Mouse (Mus musculus) liver, postnatal 0 days (tissue): ENCODE results near the gene Tmem95. TPM values are rescaled to one million over a fixed set of nuclear protein-coding genes. Genes with fewer than 3 reads are reported as not detected.
"Not testable (repeated sequence)": the region's sequence is repeated elsewhere in the genome, so short reads cannot be mapped to it uniquely, and the experiment has no call there.

ENCODE experiments used
- ATAC-seq: fragments of 200-750 bp; cut with Nextera tagmentation; 2 replicates; pipeline ENCODE4 v1.8.0; 2017; ENCODE audit warnings: mild to moderate bottlenecking, moderate library complexity
- DNase-seq: peaks from one replicate; pipeline ENCODE4 v3.0.0-alpha.2; 2016
- H3K27ac ChIP-seq: fragments of 300-500 bp; sonication (generic); 2 replicates; pipeline ENCODE4 v1.5.1; 2014; ENCODE audit warnings: antibody characterized with exemption, moderate library complexity, mild to moderate bottlenecking, low read depth
- H3K27me3 ChIP-seq: fragments of 300-500 bp; sonication (generic); 2 replicates; pipeline ENCODE4 v1.6.1; 2014; ENCODE audit warnings: low read length, control low read depth, mixed read lengths; ENCODE audit not compliant: insufficient read depth
- H3K36me3 ChIP-seq: fragments of 300-500 bp; sonication (generic); replicated peaks from 2 replicates; pipeline ENCODE4 v1.6.1; 2014; ENCODE audit warnings: mild to moderate bottlenecking, control low read depth, low read length, moderate library complexity, mixed read lengths; ENCODE audit not compliant: insufficient read depth
- H3K4me1 ChIP-seq: fragments of 300-500 bp; sonication (generic); 2 replicates; pipeline ENCODE4 v1.6.1; 2014; ENCODE audit warnings: antibody characterized with exemption, mild to moderate bottlenecking, control low read depth; ENCODE audit not compliant: insufficient read depth
- H3K4me2 ChIP-seq: fragments of 300-500 bp; sonication (generic); 2 replicates; pipeline ENCODE4 v1.6.1; 2014; ENCODE audit warnings: low read depth, mild to moderate bottlenecking, low read length, moderate library complexity, mixed read lengths
- H3K4me3 ChIP-seq: fragments of 300-500 bp; sonication (generic); 2 replicates; pipeline ENCODE4 v1.5.1; 2014; ENCODE audit warnings: low read depth, low read length
- H3K9ac ChIP-seq: fragments of 300-500 bp; sonication (generic); replicated peaks from 2 replicates; pipeline ENCODE4 v1.6.1; 2014; ENCODE audit warnings: mild to moderate bottlenecking, moderate library complexity
- H3K9me3 ChIP-seq: fragments of 300-500 bp; sonication (generic); 2 replicates; pipeline ENCODE4 v1.6.1; 2016; ENCODE audit warnings: mild to moderate bottlenecking, control low read depth, low read length, mixed read lengths
- CTCF ChIP-seq: sonication (generic); IDR thresholded peaks from 2 replicates; pipeline ENCODE4 v1.5.1; 2016; ENCODE audit warnings: antibody characterized with exemption, low read depth
- EP300 ChIP-seq: IDR thresholded peaks from 2 replicates; pipeline ENCODE4 v1.6.1; 2016; ENCODE audit warnings: antibody characterized with exemption, low read depth, mild to moderate bottlenecking
- WGBS: fragments of 180-500 bp; shearing (Covaris S2); extraction: QIAGEN DNeasy Blood & Tissue Kit; methylation state at CpG from one replicate; pipeline ENCODE4 v1.1.7; 2014; ENCODE audit not compliant: insufficient replicate concordance; 5-methylcytosine and 5-hydroxymethylcytosine counted together
- polyA plus RNA-seq: library from polyadenylated mRNA; unstranded; fragments of >200 nt; fragmentation: Nextera tagmentation; extraction: Ambion mirVana; gene quantifications from 2 replicates; pipeline ENCODE4 v1.2.1, GENCODE M21; 2015

Tmem95 gene
- polyA plus RNA-seq, 1 experiment from 2014 or later, result not detected

GRCm38 (mm10) chr11:69870289-69871069, 7.3 kb downstream of the Tmem95 start:
- H3K27ac ChIP-seq, result no peak overlapping the region
- no peak overlapping the region for H3K4me3 ChIP-seq
- no peak overlapping the region for H3K4me2 ChIP-seq
- H3K9me3 ChIP-seq, result no peaks in the 10 kb centered on the region
- 78% methylated on average over 2 of the region's 2 CpGs for WGBS
- H3K9ac ChIP-seq, result no peak overlapping the region
- no peaks in the 10 kb centered on the region for H3K36me3 ChIP-seq
- TF ChIP-seq CTCF, result no peak
- no peak for TF ChIP-seq EP300
- DNase-seq, result no peak
- no peaks in the 10 kb centered on the region for H3K27me3 ChIP-seq
- H3K4me1 ChIP-seq, result peaks cover 5% of the 10 kb centered on the region; the same call in 1 of the 2 replicates
- ATAC-seq, result no peak

- DNase-seq, result no peak
- H3K9ac ChIP-seq, result no peak overlapping the region
- no peak for ATAC-seq
- H3K4me1 ChIP-seq, result peaks cover 10% of the 10 kb centered on the region
- TF ChIP-seq EP300 (no peak), CTCF (no peak)
- no peak overlapping the region for H3K27ac ChIP-seq
- no peaks in the 10 kb centered on the region for H3K36me3 ChIP-seq
- H3K4me2 ChIP-seq, result no peak overlapping the region
- WGBS, result 43% methylated on average over 9 of the region's 9 CpGs
- H3K27me3 ChIP-seq, result no peaks in the 10 kb centered on the region
- no peaks in the 10 kb centered on the region for H3K9me3 ChIP-seq
- H3K4me3 ChIP-seq, result no peak overlapping the region
Measured at GRCm38 (mm10) chr11:69867335-69867734, 10.5 kb downstream of the Tmem95 start.

GRCm38 (mm10) chr11:69865561-69865960, 12.3 kb downstream of the Tmem95 start:
- Histone ChIP-seq H3K36me3 (no peaks in the 10 kb centered on the region), H3K4me2 (no peak overlapping the region), H3K9me3 (no peaks in the 10 kb centered on the region), H3K4me1 (peaks cover 10% of the 10 kb centered on the region), H3K27me3 (no peaks in the 10 kb centered on the region), H3K27ac (no peak overlapping the region), H3K4me3 (no peak overlapping the region), H3K9ac (no peak overlapping the region)
- ATAC-seq (no peak), DNase-seq (no peak)
- TF ChIP-seq CTCF (no peak), EP300 (no peak)
- WGBS, result 88% methylated on average over 9 of the region's 9 CpGs

GRCm38 (mm10) chr11:69864138-69864860, 13.5 kb downstream of the Tmem95 start:
- no peak for ATAC-seq
- no peak for TF ChIP-seq EP300
- TF ChIP-seq CTCF, result no peak
- H3K27ac ChIP-seq, result no peak overlapping the region
- 0 out of 2 replicates have a peak overlapping the region, but pooled peaks have one; percentile 21 for H3K9ac ChIP-seq
- H3K27me3 ChIP-seq, result no peaks in the 10 kb centered on the region
- H3K9me3 ChIP-seq, result no peaks in the 10 kb centered on the region
- 36% methylated on average over 8 of the region's 8 CpGs for WGBS
- no peaks in the 10 kb centered on the region for H3K36me3 ChIP-seq
- peaks cover 10% of the 10 kb centered on the region for H3K4me1 ChIP-seq
- DNase-seq, result no peak
- H3K4me2 ChIP-seq, result 0 out of 2 replicates have a peak overlapping the region, but pooled peaks have one; percentile 7
- no peak overlapping the region for H3K4me3 ChIP-seq

GRCm38 (mm10) chr11:69863729-69864128, 14.1 kb downstream of the Tmem95 start:
- not testable (repeated sequence) for H3K36me3 ChIP-seq, H3K4me2 ChIP-seq, ATAC-seq, H3K9me3 ChIP-seq, H3K27ac ChIP-seq, DNase-seq, H3K9ac ChIP-seq, H3K4me3 ChIP-seq, H3K27me3 ChIP-seq
- 67% methylated on average over 3 of the region's 3 CpGs for WGBS
- H3K4me1 ChIP-seq, result peaks cover 10% of the 10 kb centered on the region

GRCm38 (mm10) chr11:69858113-69858998, 19.5 kb downstream of the Tmem95 start, which contains the start of gene Tnk1:
Gene Tnk1 (minus strand): TSS chr11:69858730.
- no peak within 1 kb of the TSS for H3K9ac ChIP-seq
- peaks cover 24% of the 10 kb centered on the region for H3K4me1 ChIP-seq
- TF ChIP-seq CTCF (no peak), EP300 (no peak)
- H3K27me3 ChIP-seq, result peaks cover 5% of the 10 kb centered on the region; the same call in 1 of the 2 replicates
- no peak for ATAC-seq
- no peaks in the 10 kb centered on the region for H3K36me3 ChIP-seq
- H3K27ac ChIP-seq, result no peak within 1 kb of the TSS
- H3K4me3 ChIP-seq, result no peak within 1 kb of the TSS
- peak; percentile 17 for DNase-seq
- 0 out of 2 replicates have a peak within 1 kb of the TSS, but pooled peaks have one; percentile 3 for H3K4me2 ChIP-seq
- whole genome bisulfite sequencing, result 42% methylated on average over 30 of the region's 30 CpGs
- H3K9me3 ChIP-seq, result no peaks in the 10 kb centered on the region
